ENCODE assay signal across 13 mouse cellular contexts in the genomic region with DNA sequence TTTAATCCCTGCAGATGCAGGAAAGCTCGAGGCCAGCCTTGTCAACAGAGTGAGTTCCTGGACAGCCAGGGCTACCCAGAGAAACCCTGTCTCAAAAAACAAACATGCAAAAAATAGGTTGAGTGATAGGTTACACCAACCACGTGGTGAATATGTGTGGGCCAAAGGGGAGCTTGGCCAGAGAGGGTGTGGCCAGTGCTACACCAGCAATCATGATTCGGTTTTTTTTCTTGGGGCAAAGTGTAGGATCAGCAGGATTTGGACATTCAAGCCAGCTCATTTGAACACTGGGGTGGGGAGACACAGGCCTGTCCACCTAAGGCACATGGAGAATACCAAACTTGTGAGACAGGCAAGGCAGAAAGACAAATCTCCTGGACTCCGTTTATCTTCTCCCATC. TPM values are rescaled to one million over a fixed set of nuclear protein-coding genes. Genes with fewer than 3 reads are reported as not detected.
DNase-seq lines count a peak whose midpoint lies in the region; ATAC-seq and TF ChIP-seq lines count a peak whose summit lies in the region.
"Had no signal": no experiment of that assay in that cellular context is flagged by ENCODE, and none has a peak within 500 bp of the region (broad histone marks: within the 10 kb centered on the region; RNA-seq: fewer than 3 reads in every experiment).

No protein-coding gene starts in this region.

- intact Hi-C loops in left cerebral cortex, postnatal 14 days (cut with DNase I): no loop called here

- H3ac ChIP-seq in C2C12 (ENCODE audit: control insufficient read depth, insufficient read length, low read depth): no peak overlapping the region

- no peak overlapping the region for H3K4me3 ChIP-seq in intestine, embryonic 14.5 days (ENCODE audit: low read depth, low read length)
- H3K4me3 ChIP-seq in intestine, embryonic 16.5 days (ENCODE audit: low read length): no peak overlapping the region
- H3K4me3 ChIP-seq in C2C12 (ENCODE audit: insufficient read depth, poor library complexity, severe bottlenecking): no peak overlapping the region
- H3K4me3 ChIP-seq in liver, embryonic 13.5 days (replicated peaks): no peak overlapping the region
- H3K4me3 ChIP-seq: embryonic facial prominence, embryonic 10.5 days; limb, embryonic 13.5 days; midbrain, embryonic 12.5 days had no signal

- 59% methylated on average over 4 of the region's 4 CpGs for WGBS in intestine, embryonic 14.5 days
- 59% methylated on average over 4 of the region's 4 CpGs for WGBS in intestine, embryonic 16.5 days
- 41% methylated on average over 4 of the region's 4 CpGs for WGBS in liver, embryonic 13.5 days (ENCODE audit: insufficient replicate concordance)

- no peak for TF ChIP-seq CTCF in C2C12 (IDR thresholded peaks at IDR 0.05; ENCODE audit: control insufficient read depth, insufficient read depth, insufficient read length)

- 0 out of 2 replicates have a peak, but pooled peaks have one; percentile 29 for ATAC-seq in intestine, embryonic 14.5 days (replicated peaks; ENCODE audit: low FRiP score, low TSS enrichment, low read depth)
- ATAC-seq in intestine, embryonic 16.5 days: no peak
- peak; percentile 49 for ATAC-seq in liver, embryonic 13.5 days (ENCODE audit: low read depth)

- no peak overlapping the region for H3K27ac ChIP-seq in intestine, embryonic 14.5 days (ENCODE audit: low read depth)
- no peak overlapping the region for H3K27ac ChIP-seq in intestine, embryonic 16.5 days (ENCODE audit: low read length)
- no peak overlapping the region for H3K27ac ChIP-seq in liver, embryonic 13.5 days
- H3K27ac ChIP-seq: embryonic facial prominence, embryonic 10.5 days; limb, embryonic 13.5 days; midbrain, embryonic 12.5 days had no signal

- H3K9me3 ChIP-seq in intestine, embryonic 14.5 days (ENCODE audit: control insufficient read depth, low read length): no peaks in the 10 kb centered on the region
- no peaks in the 10 kb centered on the region for H3K9me3 ChIP-seq in intestine, embryonic 16.5 days (ENCODE audit: control insufficient read depth, low read length)
- no peaks in the 10 kb centered on the region for H3K9me3 ChIP-seq in liver, embryonic 13.5 days (replicated peaks)
- H3K9me3 ChIP-seq: embryonic facial prominence, embryonic 10.5 days; limb, embryonic 13.5 days; midbrain, embryonic 12.5 days had no signal

- no peak for DNase-seq in intestine, embryonic 14.5 days (ENCODE audit: low spot score)
- DNase-seq in adipocyte (ENCODE audit: low spot score): peak; percentile 50
- no peak for DNase-seq in liver, embryonic 13.5 days
- no peak for DNase-seq in left cerebral cortex, postnatal 14 days (ENCODE audit: low spot score in 2 of 2)
- DNase-seq in right cerebral cortex, postnatal 36 days (ENCODE audit: low spot score in 2 of 2): no peak
- DNase-seq in cerebellum, postnatal 14 days: no peak
- DNase-seq: adrenal gland, adult 2 months; cerebellum, adult 11-12 months had no signal

- peaks cover 5% of the 10 kb centered on the region for H3K4me1 ChIP-seq in intestine, embryonic 14.5 days (replicated peaks; ENCODE audit: control insufficient read depth, insufficient read depth, low read length)
- peaks cover 14% of the 10 kb centered on the region for H3K4me1 ChIP-seq in intestine, embryonic 16.5 days (ENCODE audit: control insufficient read depth, insufficient read depth, low read length)
- H3K4me1 ChIP-seq in liver, embryonic 13.5 days (replicated peaks): peaks cover 26% of the 10 kb centered on the region
- H3K4me1 ChIP-seq: midbrain, embryonic 12.5 days had no signal

- no peaks in the 10 kb centered on the region for H3K36me3 ChIP-seq in intestine, embryonic 14.5 days (ENCODE audit: control insufficient read depth, insufficient read depth, low read length)
- H3K36me3 ChIP-seq in intestine, embryonic 16.5 days (ENCODE audit: control insufficient read depth, insufficient read depth, low read length): no peaks in the 10 kb centered on the region
- H3K36me3 ChIP-seq in C2C12 (ENCODE audit: control insufficient read depth, insufficient read depth): no peaks in the 10 kb centered on the region
- no peaks in the 10 kb centered on the region for H3K36me3 ChIP-seq in liver, embryonic 13.5 days
- H3K36me3 ChIP-seq: embryonic facial prominence, embryonic 10.5 days; limb, embryonic 13.5 days; midbrain, embryonic 12.5 days had no signal

- H3K9ac ChIP-seq in intestine, embryonic 14.5 days (ENCODE audit: low read length): no peak overlapping the region
- no peak overlapping the region for H3K9ac ChIP-seq in intestine, embryonic 16.5 days (ENCODE audit: low read depth, low read length)
- H3K9ac ChIP-seq in liver, embryonic 13.5 days: no peak overlapping the region
- H3K9ac ChIP-seq: limb, embryonic 13.5 days; midbrain, embryonic 12.5 days had no signal

- H3K79me3 ChIP-seq in C2C12 (ENCODE audit: low read depth): no peaks in the 10 kb centered on the region

- H3K4me2 ChIP-seq in intestine, embryonic 14.5 days (ENCODE audit: low read length): no peak overlapping the region
- H3K4me2 ChIP-seq in intestine, embryonic 16.5 days (ENCODE audit: low read depth, low read length): no peak overlapping the region
- H3K4me2 ChIP-seq in liver, embryonic 13.5 days: no peak overlapping the region
- H3K4me2 ChIP-seq: limb, embryonic 13.5 days; midbrain, embryonic 12.5 days had no signal

- no peaks in the 10 kb centered on the region for H3K27me3 ChIP-seq in intestine, embryonic 14.5 days (replicated peaks; ENCODE audit: control insufficient read depth, insufficient read depth, low read length)
- no peaks in the 10 kb centered on the region for H3K27me3 ChIP-seq in intestine, embryonic 16.5 days (replicated peaks; ENCODE audit: control insufficient read depth, insufficient read depth, low read length)
- no peaks in the 10 kb centered on the region for H3K27me3 ChIP-seq in C2C12 (ENCODE audit: control insufficient read depth, insufficient read depth, insufficient read length)
- no peaks in the 10 kb centered on the region for H3K27me3 ChIP-seq in liver, embryonic 13.5 days
- H3K27me3 ChIP-seq: limb, embryonic 13.5 days; midbrain, embryonic 12.5 days had no signal

- no peaks in the 10 kb centered on the region for H3K79me2 ChIP-seq in C2C12 (ENCODE audit: control insufficient read depth, insufficient read depth)

TF ChIP-seq in C2C12, 6 proteins besides CTCF, POLR2A, EP300 and RAD21:
- peak; percentile 70 for TF ChIP-seq USF1 (IDR thresholded peaks at IDR 0.05; ENCODE audit: low read depth)
- TF ChIP-seq MAX (IDR thresholded peaks at IDR 0.05): no peak

RNA-seq across cellular contexts. Expression of gene Idh2, which starts 14.1 kb away (rescaled TPM):
- polyA plus RNA-seq in intestine, embryonic 14.5 days (2014; fragmentation: Nextera tagmentation; extraction: Ambion mirVana): 603 and 627 TPM in 2 replicates
- 540 and 585 TPM in 2 replicates for polyA plus RNA-seq in intestine, embryonic 16.5 days (2015; fragmentation: Nextera tagmentation; extraction: Ambion mirVana)
- polyA plus RNA-seq in C2C12 (2012; fragmentation: generic; extraction: Trizol): 244 TPM
- 137 and 146 TPM in 2 replicates for polyA plus RNA-seq in liver, embryonic 13.5 days (2015; fragmentation: Nextera tagmentation; extraction: Ambion mirVana)
- total RNA-seq in left cerebral cortex, postnatal 14 days (2021): 10 to 100 TPM; 48.1 to 50.3 TPM

RNA-seq across cellular contexts. Expression of gene Sema4b, which starts 57.4 kb away (rescaled TPM):
- polyA plus RNA-seq in intestine, embryonic 14.5 days (2014; fragmentation: Nextera tagmentation; extraction: Ambion mirVana): 15.1 and 15.9 TPM in 2 replicates
- 14.9 and 16.3 TPM in 2 replicates for polyA plus RNA-seq in intestine, embryonic 16.5 days (2015; fragmentation: Nextera tagmentation; extraction: Ambion mirVana)
- 19.8 TPM for polyA plus RNA-seq in C2C12 (2012; fragmentation: generic; extraction: Trizol)
- polyA plus RNA-seq in liver, embryonic 13.5 days (2015; fragmentation: Nextera tagmentation; extraction: Ambion mirVana): 13.1 and 14.1 TPM in 2 replicates
- 10 to 100 TPM; 20.0 to 20.7 TPM for total RNA-seq in left cerebral cortex, postnatal 14 days (2021)
